Mouse (Mus musculus) thymus, postnatal 4 days (tissue): ENCODE data around the gene Olfr465-ps1.
A peak's percentile ranks its signal among the peaks of the same experiment; 100 is the strongest.

Source experiments
- DNase-seq: peaks from one replicate; pipeline ENCODE4 v3.0.0; 2021

Gene Olfr465-ps1

GRCm38 (mm10) chr13:65137789-65138188, at the start of gene Olfr465-ps1:
Olfr465-ps1 (plus strand) TSS chr13:65138089.
- no peak for DNase-seq

- DNase-seq, result no peak
These were observed 42.0 kb upstream of the Olfr465-ps1 start for GRCm38 (mm10) chr13:65095923-65096322.

DNA sequence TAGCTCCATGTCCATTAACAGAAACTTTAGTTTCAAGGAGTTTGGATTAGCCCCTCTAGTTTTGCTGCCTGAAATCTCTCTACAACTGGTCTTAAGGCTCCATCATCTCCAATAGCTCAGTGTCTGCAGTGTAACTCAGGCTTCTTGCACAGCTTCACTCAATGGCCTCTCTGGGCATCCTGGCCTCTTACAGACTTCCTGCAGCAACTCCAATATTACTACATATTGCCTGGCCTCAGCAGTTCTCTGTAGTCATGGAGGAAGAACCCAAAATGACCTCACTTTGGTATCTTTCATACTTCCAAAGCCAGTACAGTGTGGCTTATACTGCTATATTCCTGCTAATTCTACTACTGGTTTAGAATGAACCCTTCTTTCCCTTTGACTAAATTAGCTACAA, 40.9 kb upstream of the Olfr465-ps1 start:
- DNase-seq, result no peak

- DNase-seq, result no peak
These were observed 37.2 kb upstream of the Olfr465-ps1 start for GRCm38 (mm10) chr13:65100678-65101077.

DNA sequence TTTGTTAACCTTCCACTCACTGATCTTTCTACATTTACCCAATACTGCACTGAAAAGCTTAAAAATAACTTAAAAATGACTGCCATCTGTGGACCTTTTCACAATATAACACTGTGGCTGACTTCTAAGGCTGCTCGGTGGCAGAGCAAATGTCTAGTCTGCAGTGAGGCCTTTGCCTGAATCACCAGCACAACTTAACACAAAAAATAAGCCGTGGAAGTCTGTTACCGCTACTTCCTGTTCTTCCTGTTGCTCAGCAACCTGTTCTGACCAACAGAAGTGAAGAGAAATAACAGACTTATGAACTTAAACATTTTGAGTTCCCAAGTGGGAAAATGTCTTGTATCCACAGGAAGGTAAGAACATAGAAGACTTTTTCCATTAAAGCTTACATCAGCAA, 36.7 kb upstream of the Olfr465-ps1 start:
- no peak for DNase-seq

- DNase-seq, result peak; percentile 11
These were observed 25.9 kb upstream of the Olfr465-ps1 start for GRCm38 (mm10) chr13:65111961-65112360.

DNA sequence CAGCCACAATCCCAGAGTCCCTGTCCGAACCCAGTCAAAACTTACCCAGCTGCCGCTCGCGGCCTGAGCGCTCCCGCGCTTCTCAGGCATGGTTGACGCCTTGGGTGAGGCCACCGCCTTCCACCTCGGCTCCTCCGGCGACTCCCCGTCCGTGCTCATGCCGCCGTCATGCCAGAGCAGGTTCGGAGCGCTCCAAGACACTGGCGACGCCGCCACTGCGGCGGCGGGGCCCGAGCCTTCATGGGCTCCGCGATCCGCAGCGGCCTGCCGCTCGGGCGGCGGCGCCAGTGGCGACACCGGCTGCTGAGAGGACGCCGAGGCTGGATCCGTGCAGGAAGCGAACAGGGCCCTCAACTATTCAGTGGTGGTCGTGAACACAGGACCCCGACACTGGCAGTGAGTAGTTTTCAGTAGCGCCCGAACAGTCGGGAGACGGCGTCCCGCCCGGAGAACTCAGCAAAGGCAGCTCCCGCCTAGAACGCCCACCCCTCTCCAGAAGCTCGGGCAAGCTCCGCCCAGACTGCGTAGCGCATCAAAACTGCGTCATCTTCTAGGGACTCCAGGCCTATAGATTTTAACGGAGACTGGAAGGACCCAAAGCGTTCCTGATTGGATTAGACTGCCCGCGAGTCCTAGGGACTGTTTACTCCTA, 25.3 kb upstream of the Olfr465-ps1 start, which contains the start of gene Mfsd14b:
Gene Mfsd14b, minus strand, starts transcription at position 517 of the 652 bp plus-strand sequence.
- DNase-seq, result peak; percentile 89

DNA sequence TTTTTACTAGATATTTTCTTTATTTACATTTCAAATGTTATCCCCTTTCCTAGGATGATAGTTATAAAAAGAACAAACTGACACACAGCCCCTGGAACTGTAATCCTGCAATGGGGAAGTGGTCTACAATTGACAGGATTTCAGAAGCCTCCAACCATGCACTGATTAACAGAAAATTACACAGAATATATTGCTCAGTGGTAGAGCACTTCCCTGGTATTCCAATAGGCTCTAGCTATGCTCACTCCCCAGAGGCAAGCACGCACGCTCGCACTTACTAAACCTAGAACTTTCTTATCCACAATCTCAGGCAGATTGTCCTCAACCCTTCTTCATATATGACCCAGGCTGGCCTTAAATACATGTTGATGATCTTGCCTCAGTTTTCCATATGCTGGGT, 24.6 kb upstream of the Olfr465-ps1 start:
- no peak for DNase-seq

DNA sequence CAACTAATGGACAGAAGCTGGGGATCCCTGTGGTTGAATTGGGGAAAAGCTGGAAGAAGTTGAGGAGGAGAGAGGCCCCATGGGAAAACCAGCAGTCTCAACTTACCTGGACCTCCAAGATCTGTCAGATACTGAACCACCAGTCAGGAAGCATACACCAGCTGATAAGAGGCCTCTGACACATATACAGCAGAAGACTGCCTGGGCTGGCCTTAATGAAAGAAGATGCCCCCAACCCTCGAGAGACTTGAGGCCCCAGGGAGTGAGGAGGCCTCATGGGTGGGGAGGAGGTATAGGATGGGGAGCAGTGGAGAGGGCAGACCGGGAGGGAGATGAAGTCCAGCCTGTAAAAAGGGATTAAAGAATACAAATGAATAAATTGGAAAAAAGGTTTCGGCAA, 16.9 kb upstream of the Olfr465-ps1 start:
- no peak for DNase-seq

GRCm38 (mm10) chr13:65122111-65122510, 15.8 kb upstream of the Olfr465-ps1 start:
- no peak for DNase-seq

DNA sequence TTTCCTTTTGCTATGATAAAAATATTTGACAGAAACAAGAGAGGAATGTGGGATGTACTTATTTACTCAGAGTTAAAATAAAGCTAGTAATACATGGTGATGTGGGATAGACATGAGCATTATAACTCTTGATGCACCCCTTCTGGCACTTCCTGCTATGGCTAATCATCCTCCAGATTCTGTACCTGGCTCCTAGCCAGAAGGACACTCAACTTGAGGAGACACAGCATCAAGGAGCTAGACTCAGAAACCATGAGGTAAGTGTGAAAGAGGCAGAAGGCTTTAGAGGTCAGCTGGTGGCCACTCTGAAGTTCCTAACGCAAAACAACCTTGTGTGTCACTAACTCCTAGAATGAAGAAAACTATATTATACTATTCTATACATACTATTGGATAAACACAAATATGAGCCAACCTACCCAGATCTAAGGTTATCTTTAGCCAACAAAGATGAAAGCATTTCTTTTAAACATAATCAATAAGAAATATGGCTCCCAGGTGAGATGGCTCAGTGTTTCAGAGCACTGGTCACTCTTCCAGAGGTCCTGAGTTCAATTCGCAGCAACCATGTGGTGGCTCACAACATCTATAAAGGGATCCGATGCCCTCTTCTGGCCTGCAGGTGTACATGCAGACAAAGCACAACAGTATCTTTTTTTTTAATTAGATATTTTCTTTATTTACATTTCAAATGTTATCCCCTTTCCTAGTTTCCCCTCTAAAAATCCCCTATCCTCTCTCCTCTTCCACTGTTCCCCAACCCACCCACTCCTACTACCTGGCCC, 10.6 kb upstream of the Olfr465-ps1 start:
- peak; percentile 32 for DNase-seq

DNA sequence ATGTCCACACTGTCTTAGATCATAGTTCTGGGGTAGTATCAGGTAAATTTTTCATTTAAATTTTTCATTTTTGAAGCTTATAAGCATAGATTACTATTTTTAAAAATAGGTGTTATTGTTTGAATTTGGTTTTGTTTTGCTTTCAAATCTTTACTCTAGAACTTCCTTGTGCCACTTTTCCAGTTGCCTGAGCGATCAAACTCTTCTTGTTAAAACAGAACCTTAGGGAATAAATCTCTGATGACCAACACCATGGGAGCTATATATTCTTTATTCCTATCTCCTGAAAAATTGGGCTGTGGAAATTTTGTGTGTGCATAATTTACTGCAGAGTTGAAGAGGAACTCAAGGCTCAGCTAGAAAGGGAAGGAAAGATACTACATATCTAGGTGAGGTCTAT, 12.1 kb downstream of the Olfr465-ps1 start, which contains the start of gene Olfr466:
Gene Olfr466, plus strand, starts transcription at position 301 of the 400 bp plus-strand sequence.
- DNase-seq, result no peak

DNA sequence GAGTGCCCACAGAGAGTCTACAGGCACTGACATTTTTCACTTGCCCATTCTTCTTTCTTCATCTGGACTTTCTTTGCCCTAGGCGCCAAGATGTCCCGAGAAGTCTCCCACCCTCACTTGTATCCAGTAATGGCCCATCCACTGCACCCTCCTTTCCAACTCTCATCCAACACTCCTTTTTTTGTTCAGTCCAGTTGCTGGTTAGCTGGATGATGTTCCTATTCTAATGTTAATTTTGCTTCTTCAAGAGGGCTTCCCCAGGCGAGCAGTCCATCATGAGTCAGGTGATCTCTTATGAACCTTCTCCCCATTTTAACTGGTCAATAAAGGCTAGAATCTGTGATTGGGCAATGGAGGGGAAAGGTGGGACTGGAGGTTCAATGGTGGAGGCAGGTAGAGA, 36.2 kb downstream of the Olfr465-ps1 start:
- DNase-seq, result no peak

DNA sequence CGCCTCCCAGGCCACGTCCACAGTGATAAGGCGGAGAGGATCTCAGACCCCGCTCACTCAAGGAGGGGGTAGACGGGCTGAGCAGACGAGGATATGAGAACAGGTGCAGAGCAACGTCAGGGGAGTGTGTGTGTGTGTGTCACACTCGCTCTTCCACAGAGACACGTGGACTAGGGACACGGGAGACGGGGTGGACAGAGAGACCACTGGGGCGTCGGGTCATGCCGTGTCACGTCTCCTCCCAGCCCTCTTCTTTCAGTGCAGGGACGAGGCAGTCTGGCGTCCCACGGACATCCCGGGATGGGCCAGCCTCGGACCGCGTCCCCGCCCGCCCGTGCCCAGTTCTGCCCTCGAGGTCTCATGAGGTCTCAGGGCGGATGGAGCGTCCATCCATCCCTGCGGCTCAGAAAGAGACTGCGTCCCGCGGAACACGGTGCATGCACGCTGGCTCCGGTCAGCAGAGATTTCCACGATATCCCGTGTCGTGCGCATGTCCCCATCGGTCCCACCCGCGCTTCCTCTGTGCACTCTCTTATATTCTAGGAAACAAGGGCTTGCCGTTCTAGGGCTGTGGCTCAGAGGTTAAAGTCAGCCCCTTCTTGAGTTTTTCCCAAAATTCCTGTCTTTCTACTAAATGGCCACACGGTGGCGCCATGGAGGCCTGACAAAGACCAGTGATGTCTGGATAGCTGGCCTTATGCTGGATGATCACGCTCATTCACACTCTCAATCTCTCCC, 38.0 kb downstream of the Olfr465-ps1 start:
- DNase-seq, result peak; percentile 58

GRCm38 (mm10) chr13:65176472-65177091, 38.7 kb downstream of the Olfr465-ps1 start:
- peak; percentile 13 for DNase-seq
